Mouse (Mus musculus): ENCODE measurements at regions not wholly inside any gene's neighbourhood (a gene's known extent, or its start where the extent isn't known, plus 50 kb on each side); places are given as distances from the start of the nearest gene placed in this dataset.

GRCm38 (mm10) chr9:56554096-56554495 is 135.7 kb downstream of the Hmg20a start:
- no peaks in the 10 kb centered on the region for H3K27me3 ChIP-seq (ENCODE audit: insufficient read depth, low read length)
- no peaks in the 10 kb centered on the region for H3K9me3 ChIP-seq (ENCODE audit: low read length)
- no peaks in the 10 kb centered on the region for H3K36me3 ChIP-seq (ENCODE audit: insufficient read depth)
- H3K27ac ChIP-seq (ENCODE audit: low read depth, low read length): no peak overlapping the region
- DNase-seq (no peak), ATAC-seq (no peak)
- 58% methylated on average over 6 of the region's 6 CpGs for WGBS
- no peaks in the 10 kb centered on the region for H3K4me1 ChIP-seq (ENCODE audit: insufficient read depth)
- no peak overlapping the region for H3K4me2 ChIP-seq (ENCODE audit: low read depth)
- H3K9ac ChIP-seq: no peak overlapping the region
- no peak overlapping the region for H3K4me3 ChIP-seq (ENCODE audit: low read depth, low read length)
- TF ChIP-seq CTCF (IDR thresholded peaks at IDR 0.05; ENCODE audit: low read depth): no peak

- 45% methylated on average over 2 of the region's 2 CpGs for WGBS
- no peak for ATAC-seq
These were observed 141.3 kb downstream of the Hmg20a start for GRCm38 (mm10) chr9:56559618-56560144.

GRCm38 (mm10) chr9:56562440-56562839 is 144.0 kb downstream of the Hmg20a start:
- no peak overlapping the region for H3K9ac ChIP-seq
- no peak overlapping the region for H3K4me2 ChIP-seq (ENCODE audit: low read depth)
- H3K27ac ChIP-seq (ENCODE audit: low read depth, low read length): no peak overlapping the region
- H3K36me3 ChIP-seq (ENCODE audit: insufficient read depth): no peaks in the 10 kb centered on the region
- no peak for ATAC-seq
- TF ChIP-seq CTCF (IDR thresholded peaks at IDR 0.05; ENCODE audit: low read depth): no peak
- H3K4me3 ChIP-seq (ENCODE audit: low read depth, low read length): no peak overlapping the region
- WGBS: 59% methylated on average over 7 of the region's 7 CpGs
- H3K9me3 ChIP-seq (ENCODE audit: low read length): no peaks in the 10 kb centered on the region
- H3K4me1 ChIP-seq (ENCODE audit: insufficient read depth): peaks cover 4% of the 10 kb centered on the region; the same call in 1 of the 2 replicates
- H3K27me3 ChIP-seq (ENCODE audit: insufficient read depth, low read length): no peaks in the 10 kb centered on the region
- no peak for DNase-seq

More at GRCm38 (mm10) chr9:56559618-56560144, 141.3 kb downstream of the Hmg20a start:
- Histone ChIP-seq H3K4me3 (ENCODE audit: low read depth, low read length) (no peak overlapping the region), H3K27me3 (ENCODE audit: insufficient read depth, low read length) (no peaks in the 10 kb centered on the region), H3K36me3 (ENCODE audit: insufficient read depth) (no peaks in the 10 kb centered on the region), H3K27ac (ENCODE audit: low read depth, low read length) (no peak overlapping the region), H3K4me2 (ENCODE audit: low read depth) (no peak overlapping the region), H3K4me1 (ENCODE audit: insufficient read depth) (peaks cover 4% of the 10 kb centered on the region; the same call in 1 of the 2 replicates), H3K9me3 (ENCODE audit: low read length) (no peaks in the 10 kb centered on the region), H3K9ac (no peak overlapping the region)
- no peak for DNase-seq
- TF ChIP-seq CTCF (IDR thresholded peaks at IDR 0.05; ENCODE audit: low read depth): no peak

- no peak for TF ChIP-seq CTCF (IDR thresholded peaks at IDR 0.05; ENCODE audit: low read depth)
- no peak overlapping the region for H3K27ac ChIP-seq (ENCODE audit: low read depth, low read length)
- no peak overlapping the region for H3K4me3 ChIP-seq (ENCODE audit: low read depth, low read length)
- ATAC-seq: no peak
- WGBS: 14% methylated on average over 11 of the region's 11 CpGs
- DNase-seq: no peak
- peaks cover 4% of the 10 kb centered on the region; the same call in 1 of the 2 replicates for H3K4me1 ChIP-seq (ENCODE audit: insufficient read depth)
- H3K4me2 ChIP-seq (ENCODE audit: low read depth): no peak overlapping the region
- H3K27me3 ChIP-seq (ENCODE audit: insufficient read depth, low read length): no peaks in the 10 kb centered on the region
- no peaks in the 10 kb centered on the region for H3K9me3 ChIP-seq (ENCODE audit: low read length)
- no peak overlapping the region for H3K9ac ChIP-seq
- H3K36me3 ChIP-seq (ENCODE audit: insufficient read depth): no peaks in the 10 kb centered on the region
These were observed 145.8 kb downstream of the Hmg20a start for GRCm38 (mm10) chr9:56564048-56564737.

Data from forebrain, postnatal 0 days (tissue).